Mouse (Mus musculus): Measurements from ENCODE around the gene Pacsin2. TPM values are rescaled to one million over a fixed set of nuclear protein-coding genes. Genes with fewer than 3 reads are reported as not detected.

The Pacsin2 gene
- polyA plus RNA-seq, 1 experiment from 2014 or later: 26.9 TPM

DNA sequence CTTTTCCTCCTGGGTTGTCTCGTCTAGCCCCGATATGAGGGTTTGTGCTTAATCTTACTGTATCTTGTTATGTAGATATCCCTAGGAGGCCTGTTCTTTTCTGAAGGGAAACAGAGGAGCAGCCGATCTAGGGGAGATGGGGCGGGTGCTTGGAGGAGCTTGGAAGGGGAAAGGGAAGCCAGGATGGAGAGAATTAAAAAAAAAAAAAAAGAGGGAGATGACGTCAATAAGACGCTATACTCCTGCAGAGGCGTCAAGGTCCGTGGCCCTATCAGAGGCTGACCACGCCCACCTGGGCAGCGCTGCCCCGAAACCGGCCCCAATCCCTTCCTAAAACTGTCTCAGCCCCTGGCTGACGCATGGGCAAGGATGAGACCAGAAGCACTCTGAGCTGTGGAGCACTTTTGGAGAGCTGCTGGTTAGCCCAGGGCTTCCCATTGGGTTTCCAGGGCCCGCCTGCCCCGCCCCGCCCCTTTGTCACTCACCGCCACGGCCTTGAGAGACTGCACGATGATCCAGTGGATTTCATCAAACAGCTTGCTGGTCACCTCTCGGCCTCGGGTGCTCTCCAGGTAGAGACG, 31.5 kb upstream of the Pacsin2 start:
- Histone ChIP-seq H3K27me3 (replicated peaks; ENCODE audit: control insufficient read depth, insufficient read depth, low read length) (no peaks in the 10 kb centered on the region), H3K9ac (ENCODE audit: low read depth, low read length) (no peak overlapping the region), H3K9me3 (ENCODE audit: control insufficient read depth, low read length) (no peaks in the 10 kb centered on the region), H3K4me3 (ENCODE audit: low read length) (no peak overlapping the region), H3K27ac (ENCODE audit: low read depth, low read length) (no peak overlapping the region), H3K4me2 (ENCODE audit: low read length) (no peak overlapping the region), H3K4me1 (ENCODE audit: control insufficient read depth, insufficient read depth, low read depth, low read length) (no peaks in the 10 kb centered on the region), H3K36me3 (ENCODE audit: control insufficient read depth, insufficient read depth, low read length) (peaks cover 73% of the 10 kb centered on the region)
- no peak for ATAC-seq
- 72% methylated on average over 20 of the region's 22 CpGs for WGBS

GRCm38 (mm10) chr15:83495195-83495594, 30.8 kb upstream of the Pacsin2 start:
- Histone ChIP-seq H3K36me3 (ENCODE audit: control insufficient read depth, insufficient read depth, low read length) (peaks cover 74% of the 10 kb centered on the region), H3K9me3 (ENCODE audit: control insufficient read depth, low read length) (no peaks in the 10 kb centered on the region), H3K9ac (ENCODE audit: low read depth, low read length) (no peak overlapping the region), H3K27me3 (replicated peaks; ENCODE audit: control insufficient read depth, insufficient read depth, low read length) (no peaks in the 10 kb centered on the region), H3K4me3 (ENCODE audit: low read length) (no peak overlapping the region), H3K4me2 (ENCODE audit: low read length) (no peak overlapping the region), H3K4me1 (ENCODE audit: control insufficient read depth, insufficient read depth, low read depth, low read length) (no peaks in the 10 kb centered on the region), H3K27ac (ENCODE audit: low read depth, low read length) (no peak overlapping the region)
- WGBS: 92% methylated on average over 3 of the region's 3 CpGs
- ATAC-seq: no peak

DNA sequence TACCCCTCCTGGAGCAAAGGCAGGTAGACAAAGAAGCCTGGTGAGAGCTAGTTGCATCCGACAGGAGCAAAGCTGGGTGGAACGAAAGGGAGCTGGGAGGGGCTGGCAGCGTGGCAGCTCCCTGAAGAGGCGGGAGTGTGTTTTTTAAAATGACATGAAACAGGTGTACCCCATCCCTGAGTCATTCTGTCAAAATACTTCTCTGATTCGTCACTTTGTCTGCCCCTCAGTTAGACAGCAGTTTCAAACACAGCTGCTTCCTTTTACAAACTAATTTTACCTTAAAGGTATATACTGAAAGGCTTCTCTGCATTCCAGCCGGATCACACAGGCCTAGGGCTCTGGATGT, 30.1 kb upstream of the Pacsin2 start:
- H3K9me3 ChIP-seq (ENCODE audit: control insufficient read depth, low read length): no peaks in the 10 kb centered on the region
- 88% methylated on average over 6 of the region's 6 CpGs for WGBS
- H3K9ac ChIP-seq (ENCODE audit: low read depth, low read length): no peak overlapping the region
- peaks cover 71% of the 10 kb centered on the region for H3K36me3 ChIP-seq (ENCODE audit: control insufficient read depth, insufficient read depth, low read length)
- H3K27ac ChIP-seq (ENCODE audit: low read depth, low read length): no peak overlapping the region
- no peak overlapping the region for H3K4me2 ChIP-seq (ENCODE audit: low read length)
- H3K4me3 ChIP-seq (ENCODE audit: low read length): no peak overlapping the region
- no peaks in the 10 kb centered on the region for H3K4me1 ChIP-seq (ENCODE audit: control insufficient read depth, insufficient read depth, low read depth, low read length)
- no peaks in the 10 kb centered on the region for H3K27me3 ChIP-seq (replicated peaks; ENCODE audit: control insufficient read depth, insufficient read depth, low read length)
- ATAC-seq: no peak

DNA sequence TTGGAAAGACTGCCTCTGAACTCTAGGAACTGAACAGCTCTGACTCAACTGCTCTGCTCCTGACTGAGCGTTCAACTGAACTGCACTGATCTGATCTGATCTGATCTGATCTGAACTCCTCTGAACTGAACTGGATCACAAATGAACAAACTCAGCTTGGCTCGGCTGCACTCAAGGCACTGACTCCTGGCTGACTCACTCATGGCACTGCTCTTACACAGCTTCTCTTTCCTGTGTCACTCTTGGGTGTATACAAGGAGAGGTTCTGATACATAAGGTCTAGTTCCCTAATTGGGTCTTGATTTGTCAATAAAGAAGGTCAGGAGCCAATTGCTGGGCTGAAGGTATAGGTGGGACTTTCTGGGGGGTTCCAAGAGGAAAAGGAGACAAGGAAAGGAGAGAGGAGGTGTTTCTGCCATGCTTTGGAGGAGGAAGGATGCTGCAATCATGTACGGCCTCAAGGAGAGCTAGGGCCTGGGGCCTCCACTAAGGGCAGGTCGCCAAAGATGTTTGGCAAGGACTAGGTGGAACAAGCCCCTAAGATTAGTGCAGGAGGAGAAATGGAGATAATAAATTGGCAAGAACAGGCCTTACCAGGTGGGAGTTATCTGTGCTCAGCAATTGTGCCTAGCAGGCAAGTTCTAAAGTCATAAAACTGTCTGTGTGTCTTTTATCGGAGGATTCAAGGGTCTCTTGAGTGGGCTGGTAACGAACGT, 29.6 kb upstream of the Pacsin2 start:
- Histone ChIP-seq H3K4me1 (ENCODE audit: control insufficient read depth, insufficient read depth, low read depth, low read length) (no peaks in the 10 kb centered on the region), H3K4me3 (ENCODE audit: low read length) (no peak overlapping the region), H3K36me3 (ENCODE audit: control insufficient read depth, insufficient read depth, low read length) (peaks cover 66% of the 10 kb centered on the region), H3K9ac (ENCODE audit: low read depth, low read length) (no peak overlapping the region), H3K4me2 (ENCODE audit: low read length) (no peak overlapping the region), H3K9me3 (ENCODE audit: control insufficient read depth, low read length) (no peaks in the 10 kb centered on the region), H3K27ac (ENCODE audit: low read depth, low read length) (no peak overlapping the region), H3K27me3 (replicated peaks; ENCODE audit: control insufficient read depth, insufficient read depth, low read length) (no peaks in the 10 kb centered on the region)
- WGBS: 81% methylated on average over 7 of the region's 7 CpGs
- no peak for ATAC-seq

DNA sequence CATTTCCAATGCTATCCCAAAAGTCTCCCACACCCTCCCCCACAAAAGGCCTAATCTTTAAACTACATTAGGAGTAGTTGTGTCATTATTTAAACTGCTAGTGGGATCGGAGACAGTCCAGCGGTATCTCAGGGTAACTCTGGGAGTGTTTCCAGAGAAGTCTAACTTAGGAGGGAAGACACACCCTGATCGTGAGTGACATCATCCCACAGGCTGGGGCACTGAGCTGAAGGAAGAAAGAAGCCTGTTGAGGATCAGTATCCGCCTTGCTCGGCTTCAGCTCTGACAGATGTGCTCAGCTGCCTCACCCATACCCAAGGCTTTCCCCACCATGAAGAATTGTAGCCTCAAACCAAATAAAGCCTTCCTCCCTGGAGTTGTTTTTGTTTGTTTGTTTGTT, 27.5 kb upstream of the Pacsin2 start:
- no peak for ATAC-seq
- WGBS: 92% methylated on average over 5 of the region's 5 CpGs
- no peaks in the 10 kb centered on the region for H3K4me1 ChIP-seq (ENCODE audit: control insufficient read depth, insufficient read depth, low read depth, low read length)
- no peak overlapping the region for H3K9ac ChIP-seq (ENCODE audit: low read depth, low read length)
- no peaks in the 10 kb centered on the region for H3K27me3 ChIP-seq (replicated peaks; ENCODE audit: control insufficient read depth, insufficient read depth, low read length)
- peaks cover 56% of the 10 kb centered on the region for H3K36me3 ChIP-seq (ENCODE audit: control insufficient read depth, insufficient read depth, low read length)
- H3K27ac ChIP-seq (ENCODE audit: low read depth, low read length): no peak overlapping the region
- H3K9me3 ChIP-seq (ENCODE audit: control insufficient read depth, low read length): no peaks in the 10 kb centered on the region
- no peak overlapping the region for H3K4me3 ChIP-seq (ENCODE audit: low read length)
- H3K4me2 ChIP-seq (ENCODE audit: low read length): no peak overlapping the region

DNA sequence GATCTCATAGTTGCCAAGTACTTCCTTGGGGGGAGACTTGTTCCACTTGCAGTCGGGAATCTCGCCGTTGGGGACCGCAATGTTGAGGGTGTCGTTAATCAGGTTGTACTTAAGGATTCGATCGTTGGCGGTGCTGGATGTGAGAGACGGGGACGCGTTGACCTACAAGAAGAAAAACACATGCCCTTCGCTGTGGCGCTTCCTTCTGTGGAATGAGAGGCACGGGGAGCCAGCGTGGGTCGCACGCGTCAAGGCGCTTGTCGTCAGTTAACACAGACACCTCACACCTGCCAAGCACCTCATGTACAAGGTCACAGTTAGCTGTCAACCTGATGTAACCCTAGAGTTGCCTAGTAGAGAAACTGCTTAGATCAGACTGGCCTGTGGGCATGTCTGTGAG, 25.1 kb upstream of the Pacsin2 start:
- Histone ChIP-seq H3K36me3 (ENCODE audit: control insufficient read depth, insufficient read depth, low read length) (peaks cover 47% of the 10 kb centered on the region), H3K4me3 (ENCODE audit: low read length) (no peak overlapping the region), H3K9me3 (ENCODE audit: control insufficient read depth, low read length) (no peaks in the 10 kb centered on the region), H3K4me1 (ENCODE audit: control insufficient read depth, insufficient read depth, low read depth, low read length) (no peaks in the 10 kb centered on the region), H3K27me3 (replicated peaks; ENCODE audit: control insufficient read depth, insufficient read depth, low read length) (no peaks in the 10 kb centered on the region), H3K27ac (ENCODE audit: low read depth, low read length) (no peak overlapping the region), H3K9ac (ENCODE audit: low read depth, low read length) (no peak overlapping the region), H3K4me2 (ENCODE audit: low read length) (no peak overlapping the region)
- WGBS: 92% methylated on average over 20 of the region's 20 CpGs
- ATAC-seq: no peak

- 69% methylated on average over 9 of the region's 9 CpGs for WGBS
- no peak for ATAC-seq
- H3K4me3 ChIP-seq (ENCODE audit: low read length): no peak overlapping the region
- peaks cover 41% of the 10 kb centered on the region for H3K36me3 ChIP-seq (ENCODE audit: control insufficient read depth, insufficient read depth, low read length)
- no peaks in the 10 kb centered on the region for H3K4me1 ChIP-seq (ENCODE audit: control insufficient read depth, insufficient read depth, low read depth, low read length)
- no peaks in the 10 kb centered on the region for H3K27me3 ChIP-seq (replicated peaks; ENCODE audit: control insufficient read depth, insufficient read depth, low read length)
- H3K27ac ChIP-seq (ENCODE audit: low read depth, low read length): no peak overlapping the region
- no peak overlapping the region for H3K9ac ChIP-seq (ENCODE audit: low read depth, low read length)
- no peak overlapping the region for H3K4me2 ChIP-seq (ENCODE audit: low read length)
- H3K9me3 ChIP-seq (ENCODE audit: control insufficient read depth, low read length): no peaks in the 10 kb centered on the region
Observed at GRCm38 (mm10) chr15:83487477-83488115, 23.2 kb upstream of the Pacsin2 start.

GRCm38 (mm10) chr15:83484311-83484710, 19.9 kb upstream of the Pacsin2 start:
- no peak overlapping the region for H3K4me3 ChIP-seq (ENCODE audit: low read length)
- H3K27me3 ChIP-seq (replicated peaks; ENCODE audit: control insufficient read depth, insufficient read depth, low read length): no peaks in the 10 kb centered on the region
- H3K9ac ChIP-seq (ENCODE audit: low read depth, low read length): no peak overlapping the region
- H3K4me2 ChIP-seq (ENCODE audit: low read length): no peak overlapping the region
- 93% methylated on average over 10 of the region's 10 CpGs for WGBS
- no peaks in the 10 kb centered on the region for H3K9me3 ChIP-seq (ENCODE audit: control insufficient read depth, low read length)
- no peaks in the 10 kb centered on the region for H3K4me1 ChIP-seq (ENCODE audit: control insufficient read depth, insufficient read depth, low read depth, low read length)
- no peak for ATAC-seq
- no peak overlapping the region for H3K27ac ChIP-seq (ENCODE audit: low read depth, low read length)
- H3K36me3 ChIP-seq (ENCODE audit: control insufficient read depth, insufficient read depth, low read length): peaks cover 19% of the 10 kb centered on the region

- H3K4me1 ChIP-seq (ENCODE audit: control insufficient read depth, insufficient read depth, low read depth, low read length): no peaks in the 10 kb centered on the region
- H3K27me3 ChIP-seq (replicated peaks; ENCODE audit: control insufficient read depth, insufficient read depth, low read length): no peaks in the 10 kb centered on the region
- H3K27ac ChIP-seq (ENCODE audit: low read depth, low read length): no peak overlapping the region
- H3K9ac ChIP-seq (ENCODE audit: low read depth, low read length): no peak overlapping the region
- H3K4me3 ChIP-seq (ENCODE audit: low read length): no peak overlapping the region
- H3K36me3 ChIP-seq (ENCODE audit: control insufficient read depth, insufficient read depth, low read length): peaks cover 19% of the 10 kb centered on the region
- no peak overlapping the region for H3K4me2 ChIP-seq (ENCODE audit: low read length)
- WGBS: 63% methylated on average over 2 of the region's 2 CpGs
- no peaks in the 10 kb centered on the region for H3K9me3 ChIP-seq (ENCODE audit: control insufficient read depth, low read length)
- ATAC-seq: no peak
Observed at GRCm38 (mm10) chr15:83483482-83483881, 19.1 kb upstream of the Pacsin2 start.
